8 mouse cellular contexts compared by ENCODE assay signal in the genomic region with DNA sequence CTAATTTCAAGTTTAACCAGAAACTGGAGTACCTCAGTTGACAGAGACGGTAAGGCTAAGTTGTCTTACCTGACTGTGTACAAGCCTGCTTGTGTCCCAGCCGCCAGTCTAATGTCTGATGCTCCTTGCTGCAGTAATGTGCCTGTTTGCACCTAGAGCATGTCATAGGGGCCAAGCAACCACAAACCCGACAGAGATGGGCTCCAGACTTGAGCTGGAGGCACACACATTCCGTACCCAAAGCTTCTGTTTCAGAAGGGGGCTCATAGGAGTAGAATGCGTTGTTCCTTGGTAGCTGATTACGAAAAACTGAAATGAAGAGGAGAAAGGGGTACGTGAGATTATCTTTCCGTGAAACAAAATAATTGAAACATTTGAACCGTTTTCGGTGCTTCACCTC. TPM values are rescaled to one million over a fixed set of nuclear protein-coding genes. Genes with fewer than 3 reads are reported as not detected.
A peak's percentile ranks its signal among the peaks of the same experiment; 100 is the strongest.
DNase-seq lines count a peak whose midpoint lies in the region; ATAC-seq and TF ChIP-seq lines count a peak whose summit lies in the region.

No protein-coding gene starts in this region.

- H3K4me3 ChIP-seq in layer of hippocampus, adult 2 months, result peak overlapping the region; percentile 68
- peak overlapping the region; percentile 86 for H3K4me3 ChIP-seq in hindbrain, embryonic 15.5 days
- H3K4me3 ChIP-seq in midbrain, embryonic 15.5 days, result peak overlapping the region; percentile 81

- no peak for ATAC-seq in hindbrain, embryonic 15.5 days (ENCODE audit: low FRiP score, low read depth)
- ATAC-seq in midbrain, embryonic 15.5 days (replicated peaks), result no peak
- ATAC-seq in inflammation-experienced regulatory T-cells, adult 6 months, result no peak

- peak overlapping the region; percentile 84; the same call in 1 of the 2 replicates for H3K27ac ChIP-seq in layer of hippocampus, adult 2 months
- H3K27ac ChIP-seq in hindbrain, embryonic 15.5 days (replicated peaks), result peak overlapping the region; percentile 88
- H3K27ac ChIP-seq in midbrain, embryonic 15.5 days, result peak overlapping the region; percentile 80; the same call in 1 of the 2 replicates

- TF ChIP-seq CTCF in layer of hippocampus, adult 2 months (conservative IDR thresholded peaks at IDR 0.05), result no peak

- no peaks in the 10 kb centered on the region for H3K27me3 ChIP-seq in hindbrain, embryonic 15.5 days
- H3K27me3 ChIP-seq in midbrain, embryonic 15.5 days (replicated peaks), result no peaks in the 10 kb centered on the region

- peaks cover 30% of the 10 kb centered on the region for H3K36me3 ChIP-seq in hindbrain, embryonic 15.5 days
- H3K36me3 ChIP-seq in midbrain, embryonic 15.5 days (replicated peaks), result peaks cover 24% of the 10 kb centered on the region

- H3K9me3 ChIP-seq in hindbrain, embryonic 15.5 days, result no peaks in the 10 kb centered on the region
- no peaks in the 10 kb centered on the region for H3K9me3 ChIP-seq in midbrain, embryonic 15.5 days

- DNase-seq in layer of hippocampus, adult 2 months (ENCODE audit: low spot score in 2 of 2), result no peak
- DNase-seq in layer of hippocampus, adult 9-10 months (ENCODE audit: low spot score), result no peak
- peak; percentile 31 for DNase-seq in c-Kit-positive CD71-positive TER-119-positive erythroid progenitor cells, embryonic 14.5 days (ENCODE audit: low spot score)
- DNase-seq in spleen, postnatal 4 days (ENCODE audit: low spot score in 2 of 2), result no peak
- DNase-seq in layer of hippocampus, adult 11-12 months (ENCODE audit: low spot score), result no peak

- 15% methylated on average over 10 of the region's 10 CpGs for WGBS in hindbrain, embryonic 15.5 days
- WGBS in midbrain, embryonic 15.5 days, result 12% methylated on average over 10 of the region's 10 CpGs

- peak overlapping the region; percentile 88 for H3K9ac ChIP-seq in hindbrain, embryonic 15.5 days
- H3K9ac ChIP-seq in midbrain, embryonic 15.5 days, result peak overlapping the region; percentile 89

- H3K4me2 ChIP-seq in hindbrain, embryonic 15.5 days, result peak overlapping the region; percentile 78
- H3K4me2 ChIP-seq in midbrain, embryonic 15.5 days, result peak overlapping the region; percentile 63

- H3K4me1 ChIP-seq in hindbrain, embryonic 15.5 days (replicated peaks), result peaks cover 23% of the 10 kb centered on the region
- H3K4me1 ChIP-seq in midbrain, embryonic 15.5 days, result peaks cover 19% of the 10 kb centered on the region

RNA-seq across cellular contexts. Expression of a gene that starts 0.8 kb away (rescaled TPM):
- total RNA-seq in layer of hippocampus, adult 2 months (2021), result 10 to 100 TPM; 15.5 to 23.8 TPM
- polyA plus RNA-seq in hindbrain, embryonic 15.5 days (2015; fragmentation: Nextera tagmentation; extraction: Ambion mirVana), result 58.2 TPM in 2 replicates
- polyA plus RNA-seq in midbrain, embryonic 15.5 days (2015; fragmentation: Nextera tagmentation; extraction: Ambion mirVana), result 58.3 and 59.7 TPM in 2 replicates
- 10 to 100 TPM; 18.0 to 29.1 (median 21.3) TPM for polyA plus RNA-seq in inflammation-experienced regulatory T-cells, adult 6 months (2017; shearing (Covaris generic))

RNA-seq across cellular contexts. Expression of a gene that starts 26.6 kb away (rescaled TPM):
- total RNA-seq in layer of hippocampus, adult 2 months (2021), result 10 to 100 TPM; 29.1 to 29.6 TPM
- 53.5 and 59.6 TPM in 2 replicates for polyA plus RNA-seq in hindbrain, embryonic 15.5 days (2015; fragmentation: Nextera tagmentation; extraction: Ambion mirVana)
- 64.6 and 68.2 TPM in 2 replicates for polyA plus RNA-seq in midbrain, embryonic 15.5 days (2015; fragmentation: Nextera tagmentation; extraction: Ambion mirVana)
- 10 to 100 TPM; 48.2 to 58.1 (median 56.7) TPM for polyA plus RNA-seq in inflammation-experienced regulatory T-cells, adult 6 months (2017; shearing (Covaris generic))

RNA-seq across cellular contexts. Expression of a gene that starts 26.8 kb away (rescaled TPM):
- total RNA-seq in layer of hippocampus, adult 2 months (2021), result 100 to 1,000 TPM; 122 to 130 TPM
- polyA plus RNA-seq in hindbrain, embryonic 15.5 days (2015; fragmentation: Nextera tagmentation; extraction: Ambion mirVana), result 229 and 241 TPM in 2 replicates
- polyA plus RNA-seq in midbrain, embryonic 15.5 days (2015; fragmentation: Nextera tagmentation; extraction: Ambion mirVana), result 217 and 221 TPM in 2 replicates
- polyA plus RNA-seq in inflammation-experienced regulatory T-cells, adult 6 months (2017; shearing (Covaris generic)), result 100 to 1,000 TPM; 370 to 432 (median 370) TPM

RNA-seq across cellular contexts. Expression of a gene that starts 37.9 kb away (rescaled TPM):
- 1 to 10 TPM; 2.1 to 3.5 TPM for total RNA-seq in layer of hippocampus, adult 2 months (2021)
- polyA plus RNA-seq in hindbrain, embryonic 15.5 days (2015; fragmentation: Nextera tagmentation; extraction: Ambion mirVana), result 1.4 and 2.3 TPM in 2 replicates
- 1.9 and 2.7 TPM in 2 replicates for polyA plus RNA-seq in midbrain, embryonic 15.5 days (2015; fragmentation: Nextera tagmentation; extraction: Ambion mirVana)
- 1 to 10 TPM; 4.5 to 9.0 (median 7.0) TPM for polyA plus RNA-seq in inflammation-experienced regulatory T-cells, adult 6 months (2017; shearing (Covaris generic))
